Mouse (Mus musculus) cerebellum, adult 9-10 months (tissue): ENCODE data around the gene Vmn2r81.
"Not testable (repeated sequence)": the region's sequence is repeated elsewhere in the genome, so short reads cannot be mapped to it uniquely, and the experiment has no call there.

Experiments used
- DNase-seq: peaks from one replicate; pipeline ENCODE4 v3.0.0; 2022

Vmn2r81 gene

GRCm38 (mm10) chr10:79247392-79247791 lies at the start of gene Vmn2r81:
Gene Vmn2r81 (plus strand): TSS chr10:79247692.
- not testable (repeated sequence) for DNase-seq

DNA sequence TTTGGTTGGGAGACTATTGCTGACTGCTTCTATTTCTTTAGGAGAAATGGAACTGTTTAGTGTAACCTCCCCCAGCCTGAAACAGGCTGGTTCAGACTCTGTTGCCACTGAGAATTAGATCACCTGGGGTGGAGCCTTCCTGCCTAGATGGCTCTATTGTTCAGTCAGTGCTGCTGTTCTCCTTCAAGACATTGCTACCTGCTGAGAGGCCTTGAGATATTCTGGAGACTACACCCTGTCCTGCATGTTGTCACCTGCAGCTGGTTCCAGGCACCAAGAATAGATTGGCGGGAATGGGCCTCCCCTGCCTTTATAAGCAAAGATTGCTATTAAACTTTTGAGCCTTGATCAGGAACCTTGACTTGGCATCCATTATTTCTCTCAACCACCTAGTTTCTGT lies 47.5 kb upstream of the Vmn2r81 start:
- DNase-seq, result not testable (repeated sequence)

DNA sequence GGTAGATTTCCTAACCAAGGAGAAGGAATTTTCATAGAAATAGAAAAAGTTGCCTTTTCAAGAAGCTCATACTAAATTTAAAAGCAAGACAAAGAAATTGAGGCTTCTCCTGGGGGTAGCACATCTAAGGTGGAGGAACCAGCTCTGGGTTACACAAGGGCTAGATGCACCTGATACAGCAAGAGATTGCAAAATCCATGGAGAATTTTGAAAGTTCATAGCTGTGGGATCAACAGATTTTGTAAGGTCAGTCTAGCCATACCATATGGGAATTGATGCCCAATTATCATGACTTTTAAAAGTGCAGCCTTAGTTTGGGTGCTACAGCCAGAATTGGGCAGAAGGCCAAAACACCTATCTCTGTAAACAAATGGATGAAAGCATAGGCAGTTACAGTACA lies 27.1 kb upstream of the Vmn2r81 start:
- no peak for DNase-seq

DNA sequence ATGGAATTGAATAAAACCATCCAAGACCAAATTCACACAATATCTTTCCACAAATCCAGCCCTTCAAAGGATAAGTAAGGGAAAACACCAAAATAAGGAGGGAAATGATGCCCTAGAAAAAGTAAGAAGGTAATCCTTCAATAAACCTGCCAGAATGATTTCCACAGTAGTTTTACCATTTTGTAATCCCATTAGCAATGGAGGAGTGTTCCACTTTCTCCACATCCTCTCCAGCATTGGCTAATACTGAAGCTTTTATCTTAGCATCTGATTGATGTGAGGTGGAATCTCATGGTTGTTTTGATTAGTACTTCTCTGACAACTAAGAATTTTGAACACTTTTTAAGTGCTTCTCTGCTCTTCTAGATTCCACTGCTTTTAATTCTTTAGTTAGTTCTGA lies 25.9 kb upstream of the Vmn2r81 start:
- no peak for DNase-seq

GRCm38 (mm10) chr10:79222214-79222613 lies 25.3 kb upstream of the Vmn2r81 start:
- no peak for DNase-seq

GRCm38 (mm10) chr10:79322033-79322736 lies 74.7 kb downstream of the Vmn2r81 start:
- not testable (repeated sequence) for DNase-seq

GRCm38 (mm10) chr10:79322737-79323086 lies 75.2 kb downstream of the Vmn2r81 start:
- no peak for DNase-seq
